Comparison of ENCODE assay signal across 32 mouse cellular contexts in the genomic region with DNA sequence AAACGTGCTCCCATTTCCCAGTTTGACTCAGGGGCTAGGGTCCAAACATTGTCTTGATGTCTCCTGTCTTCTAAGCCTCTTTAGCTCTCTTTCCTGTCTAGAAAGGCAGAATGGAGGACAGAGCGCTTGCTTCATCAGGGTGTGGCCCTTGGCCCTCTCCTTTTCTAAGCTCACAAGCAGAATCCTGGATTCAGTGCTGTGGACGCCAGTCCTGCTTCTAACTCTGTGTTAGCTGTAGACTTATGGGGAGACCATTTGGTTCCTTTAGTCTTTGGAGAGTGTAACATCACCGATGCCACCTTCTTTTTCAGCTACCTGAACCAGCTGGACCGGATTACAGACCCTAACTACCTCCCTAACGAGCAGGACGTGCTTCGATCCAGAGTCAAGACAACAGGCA. TPM values are rescaled to one million over a fixed set of nuclear protein-coding genes. Genes with fewer than 3 reads are reported as not detected.
DNase-seq lines count a peak whose midpoint lies in the region; ATAC-seq and TF ChIP-seq lines count a peak whose summit lies in the region.
"Had no signal": no experiment of that assay in that cellular context is flagged by ENCODE, and none has a peak within 500 bp of the region (broad histone marks: within the 10 kb centered on the region; RNA-seq: fewer than 3 reads in every experiment).

No protein-coding gene starts in this region.

- H3K4me3 ChIP-seq in heart, embryonic 12.5 days = no peak overlapping the region
- H3K4me3 ChIP-seq in liver, embryonic 12.5 days = peak overlapping the region; percentile 24; the same call in 1 of the 2 replicates
- 0 out of 2 replicates have a peak overlapping the region, but pooled peaks have one; percentile 1 for H3K4me3 ChIP-seq in liver, postnatal 0 days (ENCODE audit: low read depth, low read length)
- H3K4me3 ChIP-seq: forebrain, embryonic 12.5 days; hindbrain, embryonic 12.5 days; left cerebral cortex, adult 2 months; limb, embryonic 12.5 days; midbrain, embryonic 13.5 days; stomach, embryonic 15.5 days had no signal

- no peak for ATAC-seq in heart, embryonic 12.5 days (ENCODE audit: insufficient number of reproducible peaks, low FRiP score)
- no peak for ATAC-seq in liver, embryonic 12.5 days
- no peak for ATAC-seq in liver, postnatal 0 days
- ATAC-seq: activated CD4-positive, CD25-positive, alpha-beta regulatory T cell, adult 4 months; CD4-positive, CD25-positive, alpha-beta regulatory T cell, adult 4 months; forebrain, postnatal 0 days; hindbrain, postnatal 0 days; lung, postnatal 0 days; midbrain, embryonic 13.5 days had no signal

- H3K9ac ChIP-seq in heart, embryonic 12.5 days = no peak overlapping the region
- peak overlapping the region; percentile 69 for H3K9ac ChIP-seq in liver, embryonic 12.5 days
- H3K9ac ChIP-seq in liver, postnatal 0 days (replicated peaks) = peak overlapping the region; percentile 48
- H3K9ac ChIP-seq: forebrain, embryonic 12.5 days; forebrain, postnatal 0 days; hindbrain, embryonic 12.5 days; limb, embryonic 12.5 days; midbrain, embryonic 13.5 days; stomach, embryonic 15.5 days had no signal

- H3K36me3 ChIP-seq in heart, embryonic 12.5 days = no peaks in the 10 kb centered on the region
- peaks cover 6% of the 10 kb centered on the region; the same call in 1 of the 2 replicates for H3K36me3 ChIP-seq in liver, embryonic 12.5 days
- H3K36me3 ChIP-seq in liver, postnatal 0 days (replicated peaks; ENCODE audit: insufficient read depth, low read length) = no peaks in the 10 kb centered on the region
- H3K36me3 ChIP-seq: forebrain, embryonic 12.5 days; hindbrain, embryonic 12.5 days; limb, embryonic 12.5 days; midbrain, embryonic 13.5 days; stomach, embryonic 15.5 days had no signal

- H3K9me3 ChIP-seq in heart, embryonic 12.5 days (replicated peaks) = no peaks in the 10 kb centered on the region
- H3K9me3 ChIP-seq in liver, embryonic 12.5 days (replicated peaks) = no peaks in the 10 kb centered on the region
- H3K9me3 ChIP-seq in liver, postnatal 0 days (ENCODE audit: low read length) = no peaks in the 10 kb centered on the region
- H3K9me3 ChIP-seq: forebrain, embryonic 12.5 days; hindbrain, embryonic 12.5 days; limb, embryonic 12.5 days; midbrain, embryonic 13.5 days; stomach, embryonic 15.5 days had no signal

- H3K27ac ChIP-seq in heart, embryonic 12.5 days (ENCODE audit: poor library complexity, severe bottlenecking) = peak overlapping the region; percentile 25; the same call in 1 of the 2 replicates
- peak overlapping the region; percentile 99 for H3K27ac ChIP-seq in liver, embryonic 12.5 days
- H3K27ac ChIP-seq in liver, postnatal 0 days (ENCODE audit: low read depth) = peak overlapping the region; percentile 98
- H3K27ac ChIP-seq: forebrain, embryonic 12.5 days; hindbrain, embryonic 12.5 days; hindbrain, postnatal 0 days; left cerebral cortex, adult 2 months; limb, embryonic 12.5 days; midbrain, embryonic 13.5 days; stomach, embryonic 15.5 days had no signal

- H3K4me2 ChIP-seq in heart, embryonic 12.5 days = no peak overlapping the region
- H3K4me2 ChIP-seq in liver, embryonic 12.5 days = peak overlapping the region; percentile 68
- peak overlapping the region; percentile 55 for H3K4me2 ChIP-seq in liver, postnatal 0 days (ENCODE audit: low read depth, low read length)
- H3K4me2 ChIP-seq: forebrain, embryonic 12.5 days; hindbrain, embryonic 12.5 days; limb, embryonic 12.5 days; midbrain, embryonic 13.5 days; stomach, embryonic 15.5 days had no signal

- no peak for DNase-seq in heart, adult 18-20 months
- DNase-seq in c-Kit-negative CD71-positive TER-119-positive erythroid progenitor cells, embryonic 14.5 days (ENCODE audit: low read depth, low spot score) = peak; percentile 43
- DNase-seq in liver, postnatal 0 days = no peak
- DNase-seq in natural killer cell, adult 2 months (ENCODE audit: low spot score in 2 of 2) = no peak
- no peak for DNase-seq in layer of hippocampus, postnatal 36 days
- DNase-seq: adrenal gland, adult 2 months; adrenal gland, postnatal 36 days; cerebellum, adult 2 months; cerebellum, postnatal 14 days; forebrain, postnatal 0 days; kidney, adult 9 months; kidney, postnatal 14 days; lung, adult 18-20 months; lung, postnatal 4 days had no signal

- 87% methylated on average over 8 of the region's 8 CpGs for WGBS in heart, embryonic 12.5 days
- 76% methylated on average over 8 of the region's 8 CpGs for WGBS in liver, embryonic 12.5 days (ENCODE audit: insufficient replicate concordance)
- 81% methylated on average over 8 of the region's 8 CpGs for WGBS in liver, postnatal 0 days (ENCODE audit: insufficient replicate concordance)

- no peaks in the 10 kb centered on the region for H3K27me3 ChIP-seq in heart, embryonic 12.5 days (replicated peaks)
- no peaks in the 10 kb centered on the region for H3K27me3 ChIP-seq in liver, embryonic 12.5 days (replicated peaks)
- no peaks in the 10 kb centered on the region for H3K27me3 ChIP-seq in liver, postnatal 0 days (ENCODE audit: insufficient read depth, low read length)
- H3K27me3 ChIP-seq: hindbrain, embryonic 12.5 days; limb, embryonic 12.5 days; midbrain, embryonic 13.5 days; stomach, embryonic 15.5 days had no signal

- no peak for TF ChIP-seq CTCF in liver, postnatal 0 days (IDR thresholded peaks at IDR 0.05; ENCODE audit: low read depth)

- no peak for TF ChIP-seq EP300 in liver, postnatal 0 days (IDR thresholded peaks at IDR 0.05; ENCODE audit: low read depth)

- peaks cover 23% of the 10 kb centered on the region for H3K4me1 ChIP-seq in heart, embryonic 12.5 days (replicated peaks)
- H3K4me1 ChIP-seq in liver, embryonic 12.5 days = peaks cover 89% of the 10 kb centered on the region
- peaks cover 54% of the 10 kb centered on the region for H3K4me1 ChIP-seq in liver, postnatal 0 days (ENCODE audit: insufficient read depth)
- H3K4me1 ChIP-seq: hindbrain, embryonic 12.5 days; limb, embryonic 12.5 days; midbrain, embryonic 13.5 days; stomach, embryonic 15.5 days had no signal

RNA-seq across cellular contexts. Expression of a gene that starts 5.1 kb away (rescaled TPM):
- polyA plus RNA-seq in heart, embryonic 12.5 days (2016; fragmentation: Nextera tagmentation; extraction: Ambion mirVana) = 0.54 and 0.98 TPM in 2 replicates
- total RNA-seq in heart, adult 18-20 months (2021) = under 1 TPM in 1 of 2 experiments, not detected in 1; 0.18 TPM
- polyA plus RNA-seq in liver, embryonic 12.5 days (2016; fragmentation: Nextera tagmentation; extraction: Ambion mirVana) = 2.7 and 3.3 TPM in 2 replicates
- 1.6 and 1.7 TPM in 2 replicates for polyA plus RNA-seq in liver, postnatal 0 days (2015; fragmentation: Nextera tagmentation; extraction: Ambion mirVana)
- total RNA-seq in layer of hippocampus, postnatal 36 days (2021) = not detected
- total RNA-seq: heart, postnatal 25 days; hindbrain, postnatal 0 days; layer of hippocampus, adult 18-20 months; layer of hippocampus, postnatal 10 days; left cerebral cortex, adult 2 months; left cerebral cortex, postnatal 25 days; megakaryocyte-erythroid progenitor cell, adult 5-6 weeks had no signal
- polyA plus RNA-seq: activated CD4-positive, CD25-positive, alpha-beta regulatory T cell, adult 4 months; CD4-positive, CD25-positive, alpha-beta regulatory T cell, adult 4 months had no signal

RNA-seq across cellular contexts. Expression of a gene that starts 11.2 kb away (rescaled TPM):
- polyA plus RNA-seq in heart, embryonic 12.5 days (2016; fragmentation: Nextera tagmentation; extraction: Ambion mirVana) = 40.0 and 41.6 TPM in 2 replicates
- 1 to 10 TPM; 4.6 to 5.8 TPM for total RNA-seq in heart, adult 18-20 months (2021)
- 77.4 and 80.6 TPM in 2 replicates for polyA plus RNA-seq in liver, embryonic 12.5 days (2016; fragmentation: Nextera tagmentation; extraction: Ambion mirVana)
- 17.3 and 23.0 TPM in 2 replicates for polyA plus RNA-seq in liver, postnatal 0 days (2015; fragmentation: Nextera tagmentation; extraction: Ambion mirVana)
- total RNA-seq in layer of hippocampus, postnatal 36 days (2021) = 10 to 100 TPM; 74.2 to 76.2 TPM

RNA-seq across cellular contexts. Expression of a gene that starts 48.3 kb away (rescaled TPM):
- polyA plus RNA-seq in heart, embryonic 12.5 days (2016; fragmentation: Nextera tagmentation; extraction: Ambion mirVana) = 94.9 and 97.0 TPM in 2 replicates
- total RNA-seq in heart, adult 18-20 months (2021) = 10 to 100 TPM; 18.9 to 19.7 TPM
- 89.0 and 91.7 TPM in 2 replicates for polyA plus RNA-seq in liver, embryonic 12.5 days (2016; fragmentation: Nextera tagmentation; extraction: Ambion mirVana)
- polyA plus RNA-seq in liver, postnatal 0 days (2015; fragmentation: Nextera tagmentation; extraction: Ambion mirVana) = 41.9 and 49.1 TPM in 2 replicates
- total RNA-seq in layer of hippocampus, postnatal 36 days (2021) = 10 to 100 TPM; 32.4 to 32.9 TPM

RNA-seq across cellular contexts. Expression of a gene that starts 53.0 kb away (rescaled TPM):
- polyA plus RNA-seq in heart, embryonic 12.5 days (2016; fragmentation: Nextera tagmentation; extraction: Ambion mirVana) = 13.4 and 13.8 TPM in 2 replicates
- total RNA-seq in heart, adult 18-20 months (2021) = 10 to 100 TPM; 12.8 to 15.6 TPM
- polyA plus RNA-seq in liver, embryonic 12.5 days (2016; fragmentation: Nextera tagmentation; extraction: Ambion mirVana) = 16.2 and 16.6 TPM in 2 replicates
- 12.9 and 13.5 TPM in 2 replicates for polyA plus RNA-seq in liver, postnatal 0 days (2015; fragmentation: Nextera tagmentation; extraction: Ambion mirVana)
- 10 to 100 TPM; 11.3 to 12.4 TPM for total RNA-seq in layer of hippocampus, postnatal 36 days (2021)

RNA-seq across cellular contexts. Expression of a gene that starts 57.0 kb away (rescaled TPM):
- polyA plus RNA-seq in heart, embryonic 12.5 days (2016; fragmentation: Nextera tagmentation; extraction: Ambion mirVana) = 0.19 and 0.27 TPM in 2 replicates
- total RNA-seq in heart, adult 18-20 months (2021) = not detected
- 0.04 TPM in 1 of 2 replicates, not detected in the other for polyA plus RNA-seq in liver, embryonic 12.5 days (2016; fragmentation: Nextera tagmentation; extraction: Ambion mirVana)
- polyA plus RNA-seq in liver, postnatal 0 days (2015; fragmentation: Nextera tagmentation; extraction: Ambion mirVana) = not detected in 2 replicates
- 10 to 100 TPM; 15.6 to 15.9 TPM for total RNA-seq in layer of hippocampus, postnatal 36 days (2021)
- total RNA-seq: gastrocnemius, adult 8-10 months; heart, postnatal 25 days; megakaryocyte-erythroid progenitor cell, adult 5-6 weeks had no signal
- polyA plus RNA-seq: activated CD4-positive, CD25-positive, alpha-beta regulatory T cell, adult 4 months; lung, postnatal 0 days had no signal

Comparison
In these comparisons a context has a peak if more than half of its experiments do, and no peak if none do; other contexts are left out.
1. H3K27ac ChIP-seq: peak in every context shown above with its lines; median percentile 99 in liver, embryonic 12.5 days; 98 in liver, postnatal 0 days; 25 in heart, embryonic 12.5 days.